Mouse (Mus musculus) heart, adult 10 weeks (tissue): Measurements from ENCODE around the gene Cpt1a. TPM values are rescaled to one million over a fixed set of nuclear protein-coding genes. Genes with fewer than 3 reads are reported as not detected.

Experiments used
- polyA plus RNA-seq: library from polyadenylated mRNA; stranded (reverse); fragments of 350-450 nt; fragmentation: Illumina TruSeq; extraction: RNeasy Lipid Tissue Mini Kit (QIAGEN cat#74804); gene quantifications from one replicate; pipeline ENCODE4 v1.2.3, GENCODE M21; 2014; ENCODE audit warnings: low read depth, low replicate concordance

Gene Cpt1a
- 29.6 TPM for polyA plus RNA-seq

DNA sequence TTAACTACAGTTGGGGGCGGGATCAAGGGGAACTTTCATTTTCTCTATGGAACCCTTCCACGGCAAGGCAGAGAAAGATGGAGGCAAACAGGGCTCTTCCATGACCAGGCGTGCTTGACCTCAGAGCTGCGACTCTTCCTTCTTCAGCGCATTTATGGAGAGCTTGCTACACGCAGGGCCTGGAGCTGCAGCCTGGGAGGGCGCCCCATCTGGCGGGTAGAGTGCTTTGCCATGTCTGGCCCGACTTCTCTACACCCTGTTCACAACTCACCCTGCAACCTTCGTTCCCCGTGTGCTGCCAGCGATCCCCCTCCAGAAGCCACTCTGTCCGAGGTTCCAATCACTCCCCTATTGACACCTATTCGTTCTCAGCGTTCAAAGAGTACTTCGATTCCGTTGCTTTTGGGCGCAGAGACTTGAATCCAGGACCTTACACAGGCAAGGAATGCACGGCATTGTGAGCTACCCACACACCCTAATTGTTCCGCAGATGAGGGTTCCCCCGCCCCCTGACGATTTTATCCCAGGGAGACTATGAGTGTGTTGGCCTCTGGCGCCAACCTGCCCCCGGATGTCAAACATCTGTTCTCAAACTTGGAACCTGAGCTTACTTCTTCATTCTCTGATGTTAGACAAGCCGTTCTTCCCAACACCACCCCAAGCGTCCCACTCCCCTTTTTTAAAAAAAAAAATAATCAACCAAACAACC lies at the start of gene Cpt1a:
TSS of gene Cpt1a (plus strand) at position 74 of the 709 bp plus-strand sequence.

DNA sequence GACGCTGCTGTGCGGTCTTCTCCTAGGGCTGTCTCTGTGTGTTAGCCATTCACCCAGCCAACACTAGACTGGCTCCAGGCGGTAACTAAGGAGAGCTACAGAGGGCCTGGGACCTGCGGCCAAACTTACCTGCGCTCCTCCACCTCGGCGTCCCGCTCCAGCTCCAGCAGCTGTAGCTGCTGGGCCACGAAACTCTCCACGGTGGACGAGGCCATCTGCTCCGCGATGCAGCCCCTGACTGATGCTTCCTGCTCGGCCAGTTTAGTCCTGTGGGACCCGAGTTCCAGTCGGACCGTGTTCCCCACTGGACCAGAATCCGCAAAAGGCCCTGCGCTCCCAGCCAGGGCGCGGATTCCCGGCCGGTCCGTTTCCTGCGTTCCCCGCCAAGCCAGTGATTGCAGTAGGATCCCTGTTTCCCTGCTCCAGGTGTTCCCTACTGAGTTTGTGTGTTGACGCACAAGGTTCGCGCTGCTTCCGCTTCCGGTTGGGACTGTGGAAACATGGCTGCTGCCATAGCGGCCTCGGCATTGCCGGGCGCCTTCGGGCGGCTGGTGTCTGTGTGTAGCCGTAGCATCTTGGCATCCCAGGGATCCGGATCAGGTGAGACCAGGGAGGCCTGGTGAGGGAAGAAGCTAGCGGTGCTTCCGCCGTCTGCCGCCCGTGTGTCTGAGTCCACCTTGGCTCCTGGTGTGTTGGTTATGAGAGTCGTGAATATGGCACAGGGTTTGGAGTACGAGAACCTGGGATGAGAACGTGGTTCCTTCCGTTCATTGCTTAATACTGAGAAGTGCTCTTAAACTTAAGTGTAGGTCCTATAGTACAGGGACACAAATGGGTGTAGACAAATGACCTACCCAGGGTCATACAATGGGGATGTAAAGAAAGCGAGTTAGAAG lies 39.3 kb upstream of the Cpt1a start, which contains the start of the genes Mrpl21 and Ighmbp2:
TSS of gene Mrpl21 (plus strand) at position 330 of the 896 bp plus-strand sequence.
TSS of gene Ighmbp2 (minus strand) at position 446 of the 896 bp plus-strand sequence.

GRCm38 (mm10) chr19:3388629-3389057 lies 66.5 kb downstream of the Cpt1a start, which contains the start of gene Tesmin:
Gene Tesmin (plus strand): TSS chr19:3388857.

DNA sequence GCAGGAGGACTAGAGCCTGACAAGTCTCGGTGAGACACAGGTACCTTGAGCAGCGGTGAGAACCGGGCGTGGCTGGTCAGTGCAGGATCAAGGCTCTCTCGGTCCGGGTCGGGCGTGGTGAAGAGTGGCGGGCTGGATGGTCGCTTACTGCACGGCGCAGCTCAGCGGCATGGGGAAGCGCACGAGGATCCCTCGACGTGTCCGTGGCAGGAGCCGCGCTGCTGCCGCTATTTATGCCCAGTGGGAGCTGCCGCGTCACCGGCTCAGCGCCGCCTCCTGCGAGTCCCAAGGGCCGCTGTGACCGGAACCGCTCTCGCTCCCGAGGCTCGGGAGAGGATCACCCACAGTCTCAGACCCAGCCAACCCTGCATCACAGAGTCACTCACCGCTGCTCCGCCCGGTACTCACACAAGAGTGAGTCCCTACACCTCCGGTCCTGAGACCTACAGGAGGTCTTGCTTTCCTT lies 92.2 kb downstream of the Cpt1a start, which contains the start of gene Gal:
TSS of gene Gal (minus strand) at position 277 of the 466 bp plus-strand sequence.

Other genes with a start within 250 kb of the Cpt1a start
- gene Mrpl21, start 39.4 kb upstream of the Cpt1a start, polyA plus RNA-seq = 106 TPM
- gene Ighmbp2, start 39.3 kb upstream of the Cpt1a start, polyA plus RNA-seq = 2.9 TPM
- 3.0 TPM for gene Tesmin, start 66.5 kb downstream of the Cpt1a start, polyA plus RNA-seq
- not detected for gene Gal, start 92.2 kb downstream of the Cpt1a start, polyA plus RNA-seq